Mouse (Mus musculus) hindbrain, embryonic 16.5 days (tissue): ENCODE data around the gene Dst. TPM values are rescaled to one million over a fixed set of nuclear protein-coding genes. Genes with fewer than 3 reads are reported as not detected.
"Not testable (repeated sequence)": the region's sequence is repeated elsewhere in the genome, so short reads cannot be mapped to it uniquely, and the experiment has no call there.

Source experiments
- ATAC-seq: fragments of 200-750 bp; cut with Nextera tagmentation; 2 replicates; pipeline ENCODE4 v1.8.0; 2017; ENCODE audit warnings: moderate TSS enrichment, moderate library complexity
- H3K27ac ChIP-seq: fragments of 300-500 bp; sonication (generic); 2 replicates; pipeline ENCODE4 v1.5.1; 2014; ENCODE audit warnings: low read depth, mild to moderate bottlenecking, control low read depth, low read length, moderate library complexity
- H3K27me3 ChIP-seq: fragments of 300-500 bp; sonication (generic); replicated peaks from 2 replicates; pipeline ENCODE4 v1.6.1; 2014; ENCODE audit warnings: low read length; ENCODE audit not compliant: control insufficient read depth, insufficient read depth
- H3K36me3 ChIP-seq: fragments of 300-500 bp; sonication (generic); 2 replicates; pipeline ENCODE4 v1.6.1; 2014; ENCODE audit warnings: mild to moderate bottlenecking, low read length, moderate library complexity, mixed read lengths; ENCODE audit not compliant: control insufficient read depth, insufficient read depth
- H3K4me1 ChIP-seq: fragments of 300-500 bp; sonication (generic); 2 replicates; pipeline ENCODE4 v1.6.1; 2014; ENCODE audit warnings: low read depth, low read length; ENCODE audit not compliant: control insufficient read depth, insufficient read depth
- H3K4me2 ChIP-seq: fragments of 300-500 bp; sonication (generic); 2 replicates; pipeline ENCODE4 v1.6.1; 2014; ENCODE audit warnings: mild to moderate bottlenecking, low read length, control low read depth, moderate library complexity
- H3K4me3 ChIP-seq: fragments of 300-500 bp; sonication (generic); 2 replicates; pipeline ENCODE4 v1.5.1; 2014; ENCODE audit warnings: mild to moderate bottlenecking, low read length, control low read depth, moderate library complexity
- H3K9ac ChIP-seq: fragments of 300-500 bp; sonication (generic); 2 replicates; pipeline ENCODE4 v1.6.1; 2014; ENCODE audit warnings: low read depth, mild to moderate bottlenecking, control low read depth, low read length, moderate library complexity
- H3K9me3 ChIP-seq: fragments of 300-500 bp; sonication (generic); 2 replicates; pipeline ENCODE4 v1.6.1; 2014; ENCODE audit warnings: mild to moderate bottlenecking, low read length, moderate library complexity; ENCODE audit not compliant: control insufficient read depth
- WGBS: fragments of 180-500 bp; shearing (Covaris S2); extraction: QIAGEN DNeasy Blood & Tissue Kit; methylation state at CpG from one replicate; pipeline ENCODE4 v1.1.7; 2014; 5-methylcytosine and 5-hydroxymethylcytosine counted together
- polyA plus RNA-seq: library from polyadenylated mRNA; unstranded; fragments of >200 nt; fragmentation: Nextera tagmentation; extraction: Ambion mirVana; gene quantifications from 2 replicates; pipeline ENCODE4 v1.2.1, GENCODE M21; 2015

The Dst gene
- polyA plus RNA-seq, 1 experiment from 2014 or later = 38.3 TPM

- Histone ChIP-seq H3K4me3 (no peak overlapping the region), H3K9me3 (no peaks in the 10 kb centered on the region), H3K9ac (no peak overlapping the region), H3K36me3 (no peaks in the 10 kb centered on the region), H3K4me2 (no peak overlapping the region), H3K27me3 (no peaks in the 10 kb centered on the region), H3K27ac (no peak overlapping the region), H3K4me1 (peaks cover 8% of the 10 kb centered on the region)
- ATAC-seq = no peak
- WGBS = 67% methylated on average over 5 of the region's 5 CpGs
These were observed 157.6 kb downstream of the Dst start for GRCm38 (mm10) chr1:34065551-34066048.

GRCm38 (mm10) chr1:34066401-34066800 lies 158.4 kb downstream of the Dst start:
- not testable (repeated sequence) for H3K4me2 ChIP-seq, H3K9ac ChIP-seq, H3K27me3 ChIP-seq, H3K27ac ChIP-seq, H3K9me3 ChIP-seq, H3K4me1 ChIP-seq, H3K4me3 ChIP-seq, ATAC-seq, H3K36me3 ChIP-seq
- 92% methylated on average over 4 of the region's 4 CpGs for WGBS

GRCm38 (mm10) chr1:34068341-34068740 lies 160.3 kb downstream of the Dst start:
- Histone ChIP-seq H3K4me3 (no peak overlapping the region), H3K9me3 (no peaks in the 10 kb centered on the region), H3K9ac (no peak overlapping the region), H3K36me3 (no peaks in the 10 kb centered on the region), H3K27me3 (no peaks in the 10 kb centered on the region), H3K27ac (no peak overlapping the region), H3K4me2 (no peak overlapping the region), H3K4me1 (no peaks in the 10 kb centered on the region; the same call in 1 of the 2 replicates)
- 55% methylated on average over 5 of the region's 5 CpGs for WGBS
- no peak for ATAC-seq

GRCm38 (mm10) chr1:34069514-34070290 lies 161.7 kb downstream of the Dst start:
- no peaks in the 10 kb centered on the region for H3K27me3 ChIP-seq
- no peaks in the 10 kb centered on the region for H3K9me3 ChIP-seq
- no peak overlapping the region for H3K27ac ChIP-seq
- no peaks in the 10 kb centered on the region for H3K36me3 ChIP-seq
- no peak overlapping the region for H3K4me3 ChIP-seq
- no peak overlapping the region for H3K9ac ChIP-seq
- H3K4me1 ChIP-seq = peaks cover 5% of the 10 kb centered on the region; the same call in 1 of the 2 replicates
- no peak for ATAC-seq
- 85% methylated on average over 10 of the region's 10 CpGs for WGBS
- H3K4me2 ChIP-seq = no peak overlapping the region

- H3K4me3 ChIP-seq = no peak overlapping the region
- H3K9ac ChIP-seq = no peak overlapping the region
- no peaks in the 10 kb centered on the region for H3K36me3 ChIP-seq
- H3K4me1 ChIP-seq = peaks cover 6% of the 10 kb centered on the region; the same call in 1 of the 2 replicates
- no peak overlapping the region for H3K4me2 ChIP-seq
- ATAC-seq = no peak
- 86% methylated on average over 7 of the region's 7 CpGs for WGBS
- no peak overlapping the region for H3K27ac ChIP-seq
- no peaks in the 10 kb centered on the region for H3K9me3 ChIP-seq
- H3K27me3 ChIP-seq = no peaks in the 10 kb centered on the region
These were observed 162.4 kb downstream of the Dst start for GRCm38 (mm10) chr1:34070474-34070873.

- WGBS = 77% methylated on average over 6 of the region's 6 CpGs
- ATAC-seq = no peak
- Histone ChIP-seq H3K9ac (no peak overlapping the region), H3K27ac (no peak overlapping the region), H3K9me3 (no peaks in the 10 kb centered on the region), H3K4me3 (no peak overlapping the region), H3K4me1 (peaks cover 6% of the 10 kb centered on the region; the same call in 1 of the 2 replicates), H3K4me2 (no peak overlapping the region), H3K36me3 (no peaks in the 10 kb centered on the region), H3K27me3 (no peaks in the 10 kb centered on the region)
These were observed 163.1 kb downstream of the Dst start for GRCm38 (mm10) chr1:34070991-34071639.

- Histone ChIP-seq H3K9me3 (no peaks in the 10 kb centered on the region), H3K4me2 (no peak overlapping the region), H3K27ac (no peak overlapping the region), H3K27me3 (no peaks in the 10 kb centered on the region), H3K4me3 (no peak overlapping the region), H3K36me3 (no peaks in the 10 kb centered on the region), H3K9ac (no peak overlapping the region), H3K4me1 (peaks cover 10% of the 10 kb centered on the region)
- WGBS = 88% methylated on average over 7 of the region's 7 CpGs
- ATAC-seq = no peak
These were observed 164.2 kb downstream of the Dst start for GRCm38 (mm10) chr1:34072262-34072661.

- no peak overlapping the region for H3K27ac ChIP-seq
- no peaks in the 10 kb centered on the region for H3K9me3 ChIP-seq
- no peaks in the 10 kb centered on the region for H3K27me3 ChIP-seq
- WGBS = 48% methylated on average over 10 of the region's 10 CpGs
- peaks cover 10% of the 10 kb centered on the region for H3K4me1 ChIP-seq
- H3K4me2 ChIP-seq = no peak overlapping the region
- ATAC-seq = no peak
- no peak overlapping the region for H3K4me3 ChIP-seq
- H3K9ac ChIP-seq = no peak overlapping the region
- no peaks in the 10 kb centered on the region for H3K36me3 ChIP-seq
These were observed 165.6 kb downstream of the Dst start for GRCm38 (mm10) chr1:34073436-34074169.
